Mouse (Mus musculus) E14TG2a.4 (cell line): ENCODE measurements at regions not wholly inside any gene's neighbourhood (a gene's known extent, or its start where the extent isn't known, plus 50 kb on each side); places are given as distances from the start of the nearest gene placed in this dataset.

Source experiments
- H3K27me3 ChIP-seq: 2 replicates; pipeline ENCODE4 v1.6.1; 2014; ENCODE audit warnings: low read length, control low read depth; ENCODE audit not compliant: insufficient read depth
- H3K36me3 ChIP-seq: 2 replicates; pipeline ENCODE4 v1.6.1; 2014; ENCODE audit warnings: low read length, control low read depth; ENCODE audit not compliant: insufficient read depth
- H3K4me1 ChIP-seq: replicated peaks from 2 replicates; pipeline ENCODE4 v1.6.1; 2014; ENCODE audit warnings: low read depth, low read length, control low read depth
- H3K4me3 ChIP-seq: replicated peaks from 2 replicates; pipeline ENCODE4 v1.5.1; 2014; ENCODE audit warnings: mild to moderate bottlenecking, low read length
- H3K9me3 ChIP-seq: 2 replicates; pipeline ENCODE4 v1.6.1; 2014; ENCODE audit warnings: low read length, control low read depth
- CTCF ChIP-seq: conservative IDR thresholded peaks from 2 replicates; pipeline ENCODE4 v1.5.1; 2014; ENCODE audit warnings: low read length
- NANOG ChIP-seq: IDR thresholded peaks from 2 replicates; pipeline ENCODE4 v1.6.1; 2014; ENCODE audit warnings: borderline replicate concordance, low read length, mixed read lengths
- POU5F1 ChIP-seq: IDR thresholded peaks from 2 replicates; pipeline ENCODE4 v1.6.1; 2014; ENCODE audit warnings: low read length, borderline replicate concordance

DNA sequence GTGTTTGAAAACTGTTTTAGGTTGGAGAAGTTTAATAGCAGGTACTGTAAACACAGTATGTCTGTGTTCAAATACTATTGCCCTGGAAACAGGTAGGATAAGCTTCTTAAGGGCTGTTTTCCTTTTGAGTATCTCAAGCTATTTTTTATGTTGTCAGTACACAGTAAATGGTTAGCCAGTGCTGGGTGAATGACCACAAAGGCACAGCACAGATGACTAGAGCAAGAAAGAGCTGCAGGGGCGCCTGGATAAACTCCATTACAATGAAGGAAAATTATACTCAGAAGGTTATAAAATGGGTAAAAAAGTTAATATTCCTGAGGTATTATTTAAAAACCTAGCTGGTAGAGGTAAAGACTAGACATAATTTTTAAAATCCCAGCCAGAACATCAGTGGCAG, 137.6 kb downstream of the Klf5 start:
- TF ChIP-seq NANOG = no peak
- no peak for TF ChIP-seq POU5F1
- TF ChIP-seq CTCF = no peak
- H3K4me1 ChIP-seq = no peaks in the 10 kb centered on the region
- no peaks in the 10 kb centered on the region for H3K9me3 ChIP-seq
- no peaks in the 10 kb centered on the region for H3K36me3 ChIP-seq
- H3K27me3 ChIP-seq = no peaks in the 10 kb centered on the region
- H3K4me3 ChIP-seq = no peak overlapping the region

DNA sequence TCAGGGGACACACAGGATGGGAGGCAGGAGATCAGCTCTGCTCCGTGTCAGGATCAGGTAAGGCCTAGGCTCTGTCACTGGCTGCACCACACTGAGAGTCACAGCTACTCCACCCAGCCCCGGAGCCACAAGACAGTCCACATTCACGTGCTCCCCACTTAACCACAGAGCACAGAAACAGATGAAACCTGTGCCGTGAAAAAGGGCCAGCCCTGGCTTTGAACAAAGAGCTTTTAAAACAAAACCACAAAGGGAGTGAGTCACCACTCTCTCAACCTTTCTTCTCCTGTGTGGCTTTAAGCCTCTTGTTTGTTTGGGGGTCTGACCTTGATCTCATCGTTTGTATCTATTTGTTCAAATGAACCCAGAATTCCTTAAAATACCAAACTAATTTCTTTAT, 150.6 kb downstream of the Klf5 start:
- Histone ChIP-seq H3K9me3 (no peaks in the 10 kb centered on the region), H3K4me1 (peaks cover 6% of the 10 kb centered on the region), H3K27me3 (no peaks in the 10 kb centered on the region), H3K4me3 (no peak overlapping the region), H3K36me3 (no peaks in the 10 kb centered on the region)
- TF ChIP-seq NANOG = no peak
- TF ChIP-seq POU5F1 = no peak
- no peak for TF ChIP-seq CTCF

DNA sequence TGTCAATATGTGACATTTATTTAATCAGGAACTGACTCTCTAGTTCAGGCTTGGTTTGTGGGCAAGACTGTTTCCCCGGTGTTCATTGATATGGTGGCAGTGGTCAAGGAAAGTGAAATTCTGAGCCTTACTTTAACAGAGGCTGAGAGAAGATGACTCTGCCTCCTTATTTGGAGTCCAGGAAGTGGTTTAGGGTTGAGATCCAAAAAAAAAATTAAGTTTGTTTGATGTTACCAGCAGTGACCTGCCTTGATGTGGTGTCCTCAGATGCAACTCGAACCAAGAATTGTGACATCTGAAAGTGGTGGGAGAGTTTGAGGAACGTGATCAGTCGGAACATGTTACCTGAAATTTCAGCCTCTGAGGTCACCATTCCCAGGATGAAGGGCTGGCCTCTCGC, 151.4 kb downstream of the Klf5 start:
- no peaks in the 10 kb centered on the region for H3K36me3 ChIP-seq
- TF ChIP-seq CTCF (no peak), POU5F1 (no peak), NANOG (no peak)

DNA sequence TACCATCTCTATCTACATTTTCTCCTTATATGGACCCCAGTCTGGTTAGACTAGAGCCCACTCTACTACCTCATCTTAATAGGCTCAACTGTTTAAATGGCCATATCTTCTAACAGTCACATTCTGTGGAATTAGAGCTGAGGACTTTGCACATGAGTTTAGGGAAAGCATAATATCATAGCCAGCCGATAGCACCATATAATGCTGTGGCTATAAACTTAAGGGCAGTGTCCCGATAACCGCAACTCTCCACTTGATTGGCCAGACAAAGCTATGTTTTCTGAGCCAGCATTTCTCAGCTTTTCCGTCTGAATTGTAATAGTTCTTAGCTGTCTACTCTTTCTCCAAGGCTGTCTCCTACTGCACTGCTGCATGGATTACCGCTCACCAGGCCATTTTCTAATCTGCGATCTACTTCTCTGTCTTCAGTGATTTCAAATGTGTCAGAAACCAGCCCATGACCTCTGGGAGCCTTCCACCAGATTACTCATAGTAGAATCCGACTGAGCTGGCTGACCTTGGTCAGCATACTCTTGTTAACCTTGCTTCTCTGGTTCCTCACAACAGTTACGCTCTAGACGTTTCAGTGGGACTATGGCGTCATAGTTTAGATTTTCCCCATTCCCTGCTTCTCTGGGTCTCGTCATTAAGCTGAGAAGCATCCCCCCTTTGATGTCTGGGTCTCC, 152.8 kb downstream of the Klf5 start:
- no peak overlapping the region for H3K4me3 ChIP-seq
- H3K27me3 ChIP-seq = no peaks in the 10 kb centered on the region
- TF ChIP-seq POU5F1 (no peak), CTCF (no peak), NANOG (no peak)
- H3K4me1 ChIP-seq = peaks cover 6% of the 10 kb centered on the region
- peaks cover 2% of the 10 kb centered on the region for H3K9me3 ChIP-seq
- no peaks in the 10 kb centered on the region for H3K36me3 ChIP-seq

More for the DNA sequence above, 151.4 kb downstream of the Klf5 start:
- Histone ChIP-seq H3K4me1 (peaks cover 6% of the 10 kb centered on the region), H3K27me3 (no peaks in the 10 kb centered on the region), H3K9me3 (no peaks in the 10 kb centered on the region), H3K4me3 (no peak overlapping the region)

DNA sequence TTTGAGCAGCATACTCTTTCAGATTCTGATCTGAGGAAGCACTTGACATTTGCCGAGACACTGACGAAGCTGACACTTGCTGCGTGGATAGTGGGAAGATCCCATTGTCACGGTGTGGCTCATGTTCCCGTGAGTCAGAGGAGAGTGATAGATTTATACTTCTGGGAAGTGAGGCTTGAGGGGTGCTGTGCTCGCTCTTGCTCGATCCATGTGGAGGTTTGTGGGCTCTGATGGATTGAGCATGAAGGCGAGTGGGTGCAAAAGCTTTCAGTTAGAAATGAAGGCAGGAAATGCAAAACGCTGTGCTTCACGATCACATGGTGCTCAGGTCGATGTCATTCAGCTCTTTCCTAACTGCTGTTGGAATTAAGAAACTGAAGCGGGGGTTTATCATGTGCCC, 155.4 kb downstream of the Klf5 start:
- peaks cover 10% of the 10 kb centered on the region for H3K4me1 ChIP-seq
- no peak for TF ChIP-seq NANOG
- no peak for TF ChIP-seq POU5F1
- TF ChIP-seq CTCF = no peak
- H3K36me3 ChIP-seq = no peaks in the 10 kb centered on the region
- H3K27me3 ChIP-seq = no peaks in the 10 kb centered on the region
- H3K4me3 ChIP-seq = no peak overlapping the region
- peaks cover 10% of the 10 kb centered on the region for H3K9me3 ChIP-seq

DNA sequence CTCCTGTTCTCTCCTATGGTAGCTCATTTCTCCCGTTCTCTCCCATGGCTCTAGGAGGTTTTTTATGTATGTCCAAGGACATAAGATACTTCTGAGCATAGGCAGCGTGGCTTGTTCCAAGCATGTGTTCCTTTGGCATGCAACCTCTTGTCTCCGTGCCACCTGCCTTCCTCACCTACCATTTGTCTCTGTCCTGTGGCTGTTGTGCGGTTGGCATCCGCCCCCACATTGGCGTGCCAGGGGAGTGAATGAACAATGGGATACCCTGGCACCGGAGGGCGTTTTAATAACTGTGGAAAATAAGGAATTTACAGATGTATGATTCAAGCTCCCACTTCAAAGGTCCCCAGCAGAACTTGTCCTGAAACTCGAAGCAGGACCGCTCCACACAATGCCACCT, 158.1 kb downstream of the Klf5 start:
- H3K27me3 ChIP-seq = no peaks in the 10 kb centered on the region

DNA sequence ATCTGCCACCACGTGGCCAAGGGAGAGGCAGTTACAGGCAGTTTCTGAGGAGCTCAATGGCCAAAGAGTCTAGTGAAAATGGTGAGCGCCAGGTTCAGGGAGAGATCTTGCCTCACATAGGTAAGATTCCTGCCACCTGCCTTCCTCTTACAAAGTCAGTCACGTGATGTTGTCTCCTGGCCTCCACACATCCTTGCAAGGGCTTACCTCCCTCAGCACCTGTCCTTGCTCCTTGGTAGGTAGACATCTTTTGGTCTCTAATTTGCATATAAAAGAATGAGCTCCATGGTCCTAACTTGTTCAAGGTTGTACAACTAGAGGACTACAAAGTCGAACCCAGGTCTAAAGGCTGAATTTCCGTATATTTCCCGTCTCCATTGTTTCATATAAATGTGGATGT, 159.1 kb downstream of the Klf5 start:
- H3K27me3 ChIP-seq = no peaks in the 10 kb centered on the region
- TF ChIP-seq NANOG (no peak), CTCF (no peak), POU5F1 (no peak)
- H3K4me1 ChIP-seq = peaks cover 4% of the 10 kb centered on the region; the same call in 1 of the 2 replicates

More for the DNA sequence above, 158.1 kb downstream of the Klf5 start:
- TF ChIP-seq CTCF (no peak), POU5F1 (no peak), NANOG (no peak)
- H3K36me3 ChIP-seq = no peaks in the 10 kb centered on the region
- no peak overlapping the region for H3K4me3 ChIP-seq
- H3K9me3 ChIP-seq = peaks cover 10% of the 10 kb centered on the region
- peaks cover 4% of the 10 kb centered on the region; the same call in 1 of the 2 replicates for H3K4me1 ChIP-seq

DNA sequence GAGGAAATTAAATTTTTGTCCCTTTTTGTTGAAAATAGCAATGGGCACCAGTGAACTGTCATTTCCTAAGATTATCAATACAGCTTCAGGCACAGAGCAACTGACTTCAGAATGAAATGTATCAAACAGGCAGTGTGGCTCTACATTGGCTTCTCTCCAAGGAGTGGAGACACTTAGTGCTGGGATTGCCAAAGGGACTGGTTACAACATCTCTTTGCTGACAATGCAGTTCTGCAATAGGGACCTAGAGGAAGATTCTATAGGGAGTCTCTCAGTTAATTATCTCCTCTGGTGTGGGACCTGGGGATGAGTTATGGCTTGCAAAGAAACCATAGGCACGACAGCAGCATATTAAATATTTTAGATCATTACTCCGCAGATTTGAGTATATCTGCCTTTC, 173.6 kb downstream of the Klf5 start:
- TF ChIP-seq CTCF = no peak
- TF ChIP-seq POU5F1 = no peak
- TF ChIP-seq NANOG = no peak
- H3K36me3 ChIP-seq = no peaks in the 10 kb centered on the region
- H3K9me3 ChIP-seq = peaks cover 23% of the 10 kb centered on the region
- no peaks in the 10 kb centered on the region for H3K4me1 ChIP-seq
- no peak overlapping the region for H3K4me3 ChIP-seq
- H3K27me3 ChIP-seq = no peaks in the 10 kb centered on the region

More for the DNA sequence above, 159.1 kb downstream of the Klf5 start:
- Histone ChIP-seq H3K9me3 (peaks cover 10% of the 10 kb centered on the region), H3K4me3 (no peak overlapping the region), H3K36me3 (no peaks in the 10 kb centered on the region)

DNA sequence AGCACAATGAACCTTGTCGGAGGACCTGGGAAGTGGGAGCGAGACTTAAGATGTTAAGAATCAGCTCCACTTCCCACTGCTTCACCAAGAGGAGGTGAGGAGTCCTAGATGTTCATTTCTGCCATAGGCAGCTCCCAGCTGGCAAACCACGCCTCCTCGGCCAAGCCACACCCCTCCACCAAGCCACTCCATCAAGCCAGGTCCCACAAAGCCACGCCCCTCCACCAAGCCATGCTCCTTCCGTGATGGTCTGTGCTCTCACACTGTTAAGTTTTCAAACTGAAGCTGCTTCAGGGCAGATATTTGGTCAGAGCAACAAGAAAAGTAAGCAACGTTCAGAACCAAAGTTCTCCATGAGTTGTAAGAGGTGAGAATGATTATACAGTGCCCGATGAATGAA, 176.8 kb downstream of the Klf5 start:
- Histone ChIP-seq H3K4me1 (no peaks in the 10 kb centered on the region), H3K4me3 (no peak overlapping the region), H3K27me3 (no peaks in the 10 kb centered on the region), H3K36me3 (no peaks in the 10 kb centered on the region), H3K9me3 (peaks cover 17% of the 10 kb centered on the region)
- no peak for TF ChIP-seq CTCF
- no peak for TF ChIP-seq NANOG
- no peak for TF ChIP-seq POU5F1
